Mouse (Mus musculus): ENCODE data around the gene Ube4a.

Gene Ube4a

DNA sequence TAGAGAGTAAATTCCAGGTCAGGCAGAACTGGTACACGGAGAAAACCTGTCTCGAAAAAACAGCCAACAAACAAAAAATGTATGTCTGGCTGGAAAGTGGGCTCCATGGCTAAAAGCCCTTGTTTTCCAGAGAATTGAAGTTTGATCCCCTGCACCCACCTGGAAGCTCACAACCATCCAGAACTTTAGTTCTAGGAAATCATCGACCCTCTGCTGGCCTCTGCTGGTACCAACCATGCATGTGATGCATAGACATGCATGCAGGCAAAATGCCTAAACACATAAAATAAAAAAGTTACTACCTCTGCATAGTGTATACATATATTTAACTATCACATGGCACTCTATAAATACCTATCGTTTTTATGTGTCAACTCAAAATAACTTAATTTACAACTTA, 65.0 kb downstream of the Ube4a start:
- in situ Hi-C loops (cut with MboI): no loop called here

DNA sequence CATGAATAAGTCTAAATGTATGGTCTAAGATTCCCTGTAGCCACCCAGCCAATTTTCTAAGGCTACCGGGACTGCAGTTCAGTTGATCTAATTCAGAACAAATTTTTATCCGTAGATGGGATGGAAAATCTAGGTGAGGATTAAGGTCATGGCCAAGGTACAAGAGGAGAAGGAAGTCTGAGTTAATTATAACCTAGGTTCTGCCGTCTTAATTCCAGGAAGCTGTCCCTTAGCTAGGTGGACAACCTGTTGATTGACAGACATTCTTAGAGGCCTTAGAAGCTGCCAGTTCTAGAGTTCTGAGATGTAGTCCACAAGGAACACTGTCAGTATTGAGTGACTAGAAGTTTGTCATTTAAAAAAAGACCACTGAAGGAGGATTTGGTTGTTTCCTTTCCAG, 65.7 kb downstream of the Ube4a start:
- in situ Hi-C loops (cut with MboI): no loop called here

DNA sequence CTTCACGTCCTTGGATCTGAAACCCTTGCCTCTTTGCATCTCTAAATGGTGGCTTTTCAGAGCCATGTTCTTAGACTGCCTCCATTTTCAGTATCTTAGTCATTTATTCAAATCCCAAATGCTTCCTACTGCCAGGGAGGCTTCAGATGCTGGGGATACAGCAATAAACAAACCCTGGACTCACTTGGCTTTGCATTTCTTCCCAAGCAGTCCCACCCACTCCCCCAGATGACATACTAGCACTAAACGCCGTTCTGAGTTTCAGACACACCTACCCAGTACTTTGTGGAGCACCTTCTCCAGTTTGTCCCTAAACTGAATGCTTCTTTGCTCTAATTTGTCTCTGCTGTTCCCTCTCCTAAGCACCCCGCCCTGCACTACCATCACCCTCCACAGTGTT, 68.4 kb downstream of the Ube4a start:
- in situ Hi-C loops (cut with MboI): no loop called here

DNA sequence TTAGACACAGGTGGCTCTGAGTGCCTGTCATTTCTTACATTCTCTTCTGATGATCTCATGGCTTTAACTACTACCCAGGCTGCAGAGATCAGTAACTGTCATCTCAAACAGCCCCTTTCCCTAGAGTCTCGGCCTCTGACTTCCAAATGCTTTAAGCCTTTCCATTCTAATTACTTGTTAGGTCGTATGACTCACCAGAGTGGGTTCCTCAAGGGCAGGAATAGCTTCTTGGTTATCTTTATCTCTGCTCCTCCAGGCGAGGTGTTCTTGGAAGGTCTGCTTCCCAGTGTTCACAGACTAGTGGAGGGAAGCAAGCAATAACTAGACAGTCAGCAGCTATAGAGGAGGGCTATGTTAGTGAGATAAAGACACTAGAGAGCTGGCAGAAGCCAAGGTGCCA, 72.7 kb downstream of the Ube4a start:
- in situ Hi-C loops (cut with MboI): no loop called here

DNA sequence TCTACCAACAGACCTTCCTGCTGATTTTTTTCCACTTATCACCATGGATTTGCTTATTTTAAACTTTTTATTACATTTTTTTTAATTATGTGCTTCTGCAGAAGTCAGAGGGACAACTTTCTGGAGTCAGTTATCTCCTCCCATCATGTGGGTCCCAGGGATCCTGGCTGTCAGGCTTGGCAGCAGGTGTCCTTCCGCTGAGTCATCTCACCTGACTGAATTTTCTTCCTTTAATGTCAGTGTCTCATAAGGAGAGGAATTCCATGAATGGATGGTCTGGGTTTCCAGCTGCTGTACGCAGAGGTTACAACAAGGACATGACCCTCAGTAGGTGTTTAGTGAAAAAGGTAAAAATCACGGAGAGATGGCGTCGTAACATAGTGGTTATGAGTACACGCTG, 74.2 kb downstream of the Ube4a start:
- in situ Hi-C loops (cut with MboI): no loop called here

DNA sequence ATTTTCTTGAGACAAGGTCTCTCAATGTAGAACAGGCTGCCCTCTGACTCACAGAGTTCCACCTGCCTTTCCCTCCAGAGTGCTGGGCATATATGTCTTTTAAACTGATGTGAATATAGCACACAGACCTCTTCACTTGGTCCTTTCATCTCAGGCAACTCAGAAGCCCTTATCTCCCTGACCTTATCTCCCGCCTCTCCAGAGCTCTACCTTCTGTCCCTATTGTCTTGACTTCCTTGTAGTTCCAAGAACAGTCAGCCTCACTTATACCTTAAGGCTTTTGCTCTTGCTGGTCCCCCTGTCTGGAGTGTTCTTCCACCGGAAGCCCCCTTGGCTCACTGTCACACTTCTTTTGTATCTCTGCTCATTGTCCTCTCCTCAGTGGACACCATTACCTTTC, 75.3 kb downstream of the Ube4a start:
- in situ Hi-C loops (cut with MboI): no loop called here

DNA sequence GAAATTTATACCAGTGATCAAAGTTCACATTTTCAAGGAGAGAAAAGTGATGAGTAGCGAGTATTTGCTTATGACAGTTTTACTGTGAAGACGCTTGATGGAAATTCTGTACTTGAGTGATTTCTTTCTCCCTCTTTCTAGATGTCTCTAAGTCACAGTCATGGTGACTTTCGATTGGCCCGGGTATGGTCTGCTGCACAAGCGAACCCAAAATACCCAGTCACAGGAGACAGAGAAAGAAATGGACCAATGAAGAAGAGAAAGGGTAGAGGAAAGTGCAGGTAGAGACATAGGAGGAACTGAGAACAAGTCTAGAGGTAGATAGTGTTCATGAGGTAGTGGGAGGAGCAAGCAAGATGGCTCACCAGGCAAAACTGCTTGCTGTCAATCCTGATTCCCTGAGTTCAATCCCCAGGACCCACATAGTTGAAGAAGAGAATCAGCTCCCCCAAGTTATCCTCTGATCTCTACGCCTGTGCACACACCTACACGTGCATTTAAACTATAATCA, 77.2 kb downstream of the Ube4a start:
- in situ Hi-C loops (cut with MboI): no loop called here

DNA sequence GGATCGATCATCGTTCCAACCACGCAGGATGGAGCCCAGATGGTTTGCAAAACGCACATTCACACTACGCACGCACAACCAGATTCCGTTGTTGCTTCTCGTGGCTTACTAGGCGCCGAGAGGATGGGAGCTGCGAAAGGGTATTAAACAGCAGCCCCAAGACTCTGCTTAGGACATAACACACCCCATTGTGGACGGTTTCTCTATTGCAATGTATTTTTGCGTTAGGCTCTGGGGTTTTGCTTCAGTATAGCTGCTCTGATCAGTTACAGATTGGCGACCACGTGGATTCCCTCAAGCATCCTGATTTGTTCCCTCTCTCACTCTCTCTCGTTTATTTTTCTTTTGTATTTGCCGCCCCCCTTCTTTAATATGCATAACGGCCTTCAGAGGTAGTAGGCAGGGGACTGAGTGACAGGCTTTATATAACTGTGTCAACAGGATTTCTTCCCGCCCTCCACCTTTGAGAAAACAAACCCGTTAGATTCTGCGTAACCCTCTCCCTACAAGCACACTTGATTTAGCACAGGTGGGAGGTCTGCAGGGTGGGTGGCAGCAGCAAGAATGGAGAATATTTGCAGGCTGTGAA, 82.3 kb downstream of the Ube4a start:
- in situ Hi-C loops (cut with MboI): no loop called here

DNA sequence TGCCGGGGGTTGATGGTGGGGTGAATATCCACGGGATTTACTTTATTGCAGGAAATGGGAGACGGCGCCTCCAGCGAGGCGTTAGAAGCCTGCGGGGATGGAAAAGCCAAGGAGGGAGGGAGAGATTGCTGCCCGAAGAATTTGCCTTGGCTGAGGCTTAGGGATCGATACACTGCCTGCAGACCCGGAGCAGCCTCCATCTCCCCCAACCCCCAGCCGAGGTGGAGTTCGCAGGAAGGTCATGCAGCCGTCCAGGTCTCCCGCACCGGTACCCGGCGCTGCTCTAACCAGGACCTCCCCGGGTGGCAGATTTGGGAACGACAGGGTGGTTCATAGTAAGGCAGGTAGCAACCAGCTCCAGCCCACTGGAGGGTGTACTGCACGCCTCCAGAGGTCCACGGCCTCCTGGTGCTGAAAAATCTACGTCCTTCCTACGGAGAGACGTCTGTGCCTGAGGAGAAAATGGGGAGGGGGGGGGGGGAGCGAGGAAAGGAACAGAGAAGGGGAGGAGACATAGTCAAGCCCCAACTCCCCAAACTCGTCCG, 82.9 kb downstream of the Ube4a start:
- in situ Hi-C loops (cut with MboI): no loop called here

DNA sequence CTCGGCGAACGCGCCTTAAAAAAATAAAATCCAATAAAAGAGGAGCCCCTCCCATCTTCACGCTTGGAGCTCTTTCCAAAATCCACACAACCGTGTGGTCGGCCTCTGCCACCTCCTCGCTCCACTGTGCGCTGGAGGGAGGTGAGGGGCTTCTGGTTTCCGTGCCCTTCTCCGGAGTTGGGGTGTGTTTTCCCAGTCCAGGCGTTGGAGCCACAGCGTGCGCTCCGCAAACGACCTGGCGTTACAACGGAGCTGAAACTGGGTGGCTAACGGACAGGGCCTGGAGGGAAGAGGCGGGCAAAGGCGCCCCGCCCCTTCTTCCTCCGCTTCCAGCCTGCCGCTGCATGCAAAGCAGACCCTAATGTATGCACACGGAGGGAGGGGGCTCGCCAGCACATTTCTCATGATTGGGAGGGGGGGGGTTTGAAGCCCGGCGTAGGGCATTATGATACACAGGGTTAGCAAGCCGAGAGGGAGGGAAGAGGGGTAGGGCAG, 83.4 kb downstream of the Ube4a start:
- in situ Hi-C loops (cut with MboI): no loop called here

DNA sequence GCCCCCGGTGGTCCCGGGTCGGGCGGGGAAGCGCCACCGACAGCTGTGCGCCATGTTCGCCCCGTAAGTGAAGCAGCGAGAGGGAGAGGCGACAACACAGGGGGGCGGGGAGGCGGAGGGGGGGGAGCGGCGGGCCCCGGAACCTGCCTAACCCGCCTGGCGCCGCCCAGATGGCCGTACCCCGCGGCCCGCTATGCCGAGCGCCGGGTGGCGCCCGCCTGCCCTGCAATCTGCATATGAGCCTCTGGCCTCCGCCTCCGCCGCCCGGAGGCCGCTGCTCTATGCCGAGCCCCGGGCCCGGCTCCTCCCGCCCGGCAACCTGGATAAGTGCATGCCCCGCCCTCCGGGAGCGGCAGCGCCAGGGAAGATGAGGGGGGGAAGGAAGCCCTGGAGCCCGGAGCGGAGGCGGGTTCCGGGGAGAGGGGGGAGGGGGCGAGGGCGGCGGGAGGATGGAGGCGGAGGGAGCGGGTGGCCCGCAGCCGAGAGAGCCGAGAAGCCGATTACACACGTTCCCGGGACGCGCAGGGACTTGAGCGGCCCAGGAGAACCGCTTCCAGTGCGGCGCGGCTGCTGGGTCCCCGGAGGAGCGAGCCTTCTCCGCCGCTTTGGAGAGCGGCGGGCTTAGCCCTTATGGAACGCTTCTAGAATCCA, 84.1 kb downstream of the Ube4a start, which contains the start of gene Kmt2a:
Kmt2a (minus strand) TSS at position 76 of the 651 bp plus-strand sequence.
- in situ Hi-C loops (cut with MboI): no loop called here

DNA sequence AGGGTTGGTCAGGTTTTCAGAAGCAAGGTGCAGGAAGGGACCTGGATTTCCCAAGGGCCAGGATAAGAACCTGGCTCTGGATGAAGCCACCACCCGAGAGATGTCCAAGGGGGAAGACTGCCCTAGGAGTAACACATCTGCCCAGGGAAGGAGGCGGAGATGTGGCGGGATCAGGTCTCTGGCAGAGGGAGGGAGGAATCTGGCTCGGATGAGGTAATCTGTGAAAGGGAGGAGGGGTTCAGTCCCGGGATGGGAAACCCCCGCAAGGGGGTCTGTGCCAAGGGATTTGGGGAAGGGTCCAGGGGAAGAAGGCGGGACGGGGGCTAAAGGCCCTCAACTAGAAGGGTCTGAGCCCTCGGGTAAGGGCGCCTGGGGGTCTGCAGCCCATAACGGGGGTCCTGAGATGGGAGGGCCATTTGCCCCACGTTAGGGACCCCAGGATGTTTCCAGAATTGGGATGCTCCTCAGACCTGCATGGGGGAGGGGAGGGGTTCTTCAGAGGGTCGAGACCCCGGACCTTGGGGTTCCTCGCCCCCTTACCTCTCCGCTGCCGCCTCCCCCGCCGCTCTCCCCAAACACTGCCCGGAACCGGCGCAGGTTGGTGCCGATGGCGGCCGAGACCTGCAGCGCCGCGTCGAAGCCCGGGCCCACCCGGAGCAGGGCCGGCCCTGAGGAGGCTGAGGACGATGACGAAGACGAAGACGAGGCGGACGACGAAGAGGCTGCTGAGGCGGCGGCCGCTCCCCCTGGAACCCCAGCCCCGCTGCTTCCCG, 84.9 kb downstream of the Ube4a start:
- in situ Hi-C loops (cut with MboI): no loop called here

DNA sequence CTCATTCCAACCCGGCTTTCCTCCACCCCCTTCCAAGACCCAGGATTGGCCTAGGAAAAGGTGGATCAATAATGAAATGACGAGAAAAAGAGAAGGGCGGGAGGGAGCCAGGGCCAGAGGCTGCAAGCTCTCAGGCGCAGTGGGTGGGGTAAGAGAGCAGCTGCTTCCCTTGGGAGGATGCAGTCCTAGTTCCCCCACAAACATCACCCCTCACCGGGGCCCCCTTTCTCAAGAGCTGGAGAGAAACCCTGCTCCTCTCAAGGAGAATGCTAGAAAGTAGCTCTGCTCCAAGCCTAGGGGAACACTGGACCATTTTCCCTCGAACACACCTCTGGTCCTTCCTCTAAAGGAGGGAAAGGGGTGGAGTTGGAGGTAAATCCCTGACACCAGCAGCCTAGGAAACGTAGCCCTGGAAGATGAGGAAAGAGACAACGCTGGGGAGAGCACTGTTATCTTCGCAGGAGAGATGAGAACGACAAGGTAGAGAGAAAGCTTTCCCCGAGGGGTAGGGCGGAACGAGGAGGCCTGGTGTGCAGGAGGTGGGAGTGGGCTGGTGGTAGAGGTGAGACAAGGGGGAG, 85.6 kb downstream of the Ube4a start:
- in situ Hi-C loops (cut with MboI): no loop called here

DNA sequence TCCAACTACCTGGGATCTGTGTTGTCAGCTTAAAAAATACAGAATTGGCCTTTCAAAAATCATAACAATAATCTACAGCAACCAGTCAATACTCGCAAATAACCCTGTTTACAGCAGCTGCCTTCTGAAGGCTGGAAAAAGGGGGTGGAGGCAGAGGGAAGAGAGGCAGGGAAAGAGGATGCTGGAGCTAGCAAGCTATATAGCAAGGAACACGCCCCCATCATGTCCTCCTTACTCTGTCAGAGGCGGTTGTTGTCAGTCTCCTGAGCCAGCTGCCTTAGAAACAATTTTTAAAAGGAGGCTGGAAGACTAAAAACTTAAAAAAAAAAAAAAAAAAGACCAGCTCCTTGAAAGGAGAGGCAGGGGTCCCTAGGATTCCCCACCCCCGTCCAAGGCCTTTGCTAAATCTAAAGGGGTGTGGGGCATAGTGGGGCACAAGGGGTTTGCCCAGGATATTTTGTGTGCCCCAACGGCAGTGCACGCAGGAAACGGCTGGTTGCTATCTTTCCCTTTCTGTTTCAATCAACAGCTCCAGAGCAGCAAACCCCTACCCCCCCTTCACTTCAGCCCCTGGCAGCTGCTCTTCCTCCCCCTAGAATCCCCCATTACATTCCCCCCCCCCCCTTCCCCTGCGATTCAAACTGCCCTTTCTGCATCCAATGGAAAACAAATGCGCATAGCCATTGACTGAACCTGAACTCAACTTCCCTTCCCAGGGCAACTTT, 86.5 kb downstream of the Ube4a start:
- in situ Hi-C loops (cut with MboI): no loop called here

DNA sequence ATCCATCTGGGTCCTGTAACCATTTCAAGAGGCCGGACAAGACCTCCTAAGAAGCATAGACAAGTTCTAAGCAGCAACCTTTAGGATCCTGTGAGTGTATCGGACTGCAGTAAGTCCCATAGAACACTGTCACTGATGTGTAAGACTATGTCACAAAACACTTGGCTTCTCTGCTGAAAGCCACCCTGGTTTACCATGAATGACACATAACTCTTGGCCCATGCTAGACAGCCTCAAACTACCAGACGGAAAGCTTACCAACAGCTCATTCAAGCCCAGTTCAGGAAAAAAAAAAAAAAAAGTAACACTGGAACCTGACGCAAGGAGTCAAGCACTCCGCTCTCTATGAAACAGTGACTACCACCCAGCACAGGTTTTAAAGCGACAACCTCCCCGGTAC, 87.7 kb downstream of the Ube4a start:
- in situ Hi-C loops (cut with MboI): no loop called here

DNA sequence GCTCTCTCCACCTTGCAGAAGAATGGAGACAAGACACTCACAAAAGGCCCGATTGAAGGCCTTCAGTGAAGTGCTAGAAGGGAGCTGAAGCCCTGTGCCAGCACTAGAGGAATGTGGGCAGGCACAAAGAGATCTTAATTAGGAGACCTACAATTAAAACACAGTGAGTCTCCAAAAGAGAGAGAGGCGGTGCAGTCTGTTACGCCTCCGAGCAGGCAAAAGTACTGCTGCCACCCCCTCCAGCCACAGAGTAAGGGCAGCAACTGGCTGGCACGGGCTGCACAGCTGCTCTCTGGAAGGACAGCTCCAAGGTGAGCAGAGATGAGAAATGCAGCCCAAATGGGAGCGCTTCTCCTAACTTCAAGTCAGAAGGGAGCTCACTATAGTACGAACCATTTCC, 89.9 kb downstream of the Ube4a start:
- in situ Hi-C loops (cut with MboI): no loop called here

DNA sequence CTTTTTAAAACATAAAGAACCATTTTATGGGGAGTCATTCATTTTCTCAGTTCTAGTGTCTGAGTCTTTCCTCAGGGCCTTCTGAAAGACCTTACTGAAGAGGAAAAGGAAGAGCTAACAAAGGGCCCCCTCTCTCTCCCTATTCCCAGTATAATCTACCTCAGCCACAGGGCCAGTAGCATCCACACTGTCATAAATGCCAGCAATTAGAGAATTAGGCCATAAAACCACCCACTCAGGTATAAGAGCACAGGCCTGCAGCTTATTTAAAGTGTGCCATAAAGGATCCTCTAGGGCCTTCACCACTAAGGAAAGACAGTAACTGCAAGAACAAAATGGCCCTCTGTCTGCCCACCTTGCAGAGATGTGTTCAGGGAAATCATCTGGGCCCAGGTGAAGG, 91.2 kb downstream of the Ube4a start:
- in situ Hi-C loops (cut with MboI): no loop called here

DNA sequence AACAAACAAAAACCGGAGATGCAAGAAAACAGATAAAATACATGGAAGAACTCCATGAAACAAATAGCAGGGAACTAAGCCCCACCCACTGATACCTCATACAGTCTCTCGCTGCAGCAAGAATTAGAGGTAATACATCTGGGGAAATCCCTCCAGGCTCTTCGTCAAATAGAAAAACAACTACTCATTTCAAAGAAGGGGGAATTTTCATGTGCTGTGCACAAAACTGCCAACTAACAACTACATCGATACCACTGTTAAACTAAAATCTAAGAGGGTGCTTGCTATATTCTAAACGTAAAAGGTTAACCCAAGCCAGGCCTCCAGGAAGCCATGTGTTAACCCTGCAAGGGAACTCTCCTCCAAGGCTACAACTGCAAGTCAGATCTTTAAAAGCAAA, 91.7 kb downstream of the Ube4a start:
- in situ Hi-C loops (cut with MboI): no loop called here
